Mouse (Mus musculus): Measurements from ENCODE around the gene Vmn1r195. TPM values are rescaled to one million over a fixed set of nuclear protein-coding genes. Genes with fewer than 3 reads are reported as not detected.

Vmn1r195 gene
- total and polyA plus RNA-seq, 2 experiments from 2014 or later: not detected

DNA sequence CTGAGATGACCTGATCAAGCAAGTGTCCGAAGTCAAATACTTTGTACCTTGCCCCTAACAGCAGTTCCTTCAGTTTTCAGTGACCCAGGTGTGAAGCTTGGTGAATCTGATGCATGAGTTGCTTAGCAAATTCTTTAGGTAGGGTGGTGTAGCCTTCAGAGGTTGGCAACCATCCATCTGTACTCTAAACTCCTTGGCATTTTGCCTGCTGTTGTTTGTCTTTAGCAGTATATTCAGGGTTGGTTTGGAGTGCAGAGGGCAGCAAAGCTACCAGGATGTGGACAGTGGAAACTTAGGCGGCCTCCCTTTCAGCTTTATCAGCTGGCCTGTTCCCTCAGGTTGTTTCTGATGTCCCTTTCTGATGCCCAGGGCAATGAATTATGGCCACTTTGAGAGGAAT is 45.0 kb downstream of the Vmn1r195 start:
- Histone ChIP-seq H3K27ac (ENCODE audit: low read depth, low read length) (no peak overlapping the region), H3K36me3 (ENCODE audit: insufficient read depth, low read length) (no peaks in the 10 kb centered on the region), H3K4me2 (ENCODE audit: low read depth, low read length, poor library complexity, severe bottlenecking) (no peak overlapping the region), H3K27me3 (ENCODE audit: insufficient read depth, low read length) (no peaks in the 10 kb centered on the region), H3K9ac (replicated peaks; ENCODE audit: low read length, poor library complexity, severe bottlenecking) (no peak overlapping the region), H3K4me1 (ENCODE audit: insufficient read depth, low read length) (no peaks in the 10 kb centered on the region), H3K9me3 (ENCODE audit: low read length) (no peaks in the 10 kb centered on the region), H3K4me3 (ENCODE audit: low read depth, low read length) (no peak overlapping the region)
- no peak for TF ChIP-seq CTCF (IDR thresholded peaks at IDR 0.05)
- DNase-seq (ENCODE audit: low spot score) (no peak), ATAC-seq (ENCODE audit: low FRiP score) (no peak)
- WGBS: 84% methylated on average over 2 of the region's 2 CpGs

DNA sequence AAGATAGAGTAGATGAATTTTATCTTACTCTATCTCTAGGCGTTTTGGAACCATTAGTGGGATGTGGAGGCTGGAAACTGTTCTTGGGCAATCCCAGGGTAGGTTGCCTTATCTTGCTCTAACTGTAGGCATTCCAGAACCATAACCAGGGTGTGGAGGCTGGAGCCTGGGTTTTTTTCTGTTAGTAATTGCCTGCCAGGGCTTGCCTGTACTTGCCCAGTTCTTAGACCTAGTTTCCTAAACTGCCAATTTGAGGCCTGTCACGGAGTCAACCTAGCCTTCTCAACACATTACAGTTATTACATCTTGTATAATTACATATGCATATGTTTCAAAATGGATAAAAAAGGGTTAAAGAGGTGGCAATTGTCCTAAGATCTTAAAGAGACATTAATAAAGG is 47.0 kb downstream of the Vmn1r195 start:
- Histone ChIP-seq H3K27ac (ENCODE audit: low read depth, low read length) (no peak overlapping the region), H3K9ac (replicated peaks; ENCODE audit: low read length, poor library complexity, severe bottlenecking) (no peak overlapping the region), H3K36me3 (ENCODE audit: insufficient read depth, low read length) (no peaks in the 10 kb centered on the region), H3K9me3 (ENCODE audit: low read length) (no peaks in the 10 kb centered on the region), H3K4me1 (ENCODE audit: insufficient read depth, low read length) (no peaks in the 10 kb centered on the region), H3K4me3 (ENCODE audit: low read depth, low read length) (no peak overlapping the region), H3K27me3 (ENCODE audit: insufficient read depth, low read length) (no peaks in the 10 kb centered on the region), H3K4me2 (ENCODE audit: low read depth, low read length, poor library complexity, severe bottlenecking) (no peak overlapping the region)
- TF ChIP-seq CTCF (IDR thresholded peaks at IDR 0.05): no peak
- ATAC-seq (ENCODE audit: low FRiP score) (no peak), DNase-seq (ENCODE audit: low spot score) (no peak)
- WGBS: 88% methylated on average over 2 of the region's 2 CpGs

DNA sequence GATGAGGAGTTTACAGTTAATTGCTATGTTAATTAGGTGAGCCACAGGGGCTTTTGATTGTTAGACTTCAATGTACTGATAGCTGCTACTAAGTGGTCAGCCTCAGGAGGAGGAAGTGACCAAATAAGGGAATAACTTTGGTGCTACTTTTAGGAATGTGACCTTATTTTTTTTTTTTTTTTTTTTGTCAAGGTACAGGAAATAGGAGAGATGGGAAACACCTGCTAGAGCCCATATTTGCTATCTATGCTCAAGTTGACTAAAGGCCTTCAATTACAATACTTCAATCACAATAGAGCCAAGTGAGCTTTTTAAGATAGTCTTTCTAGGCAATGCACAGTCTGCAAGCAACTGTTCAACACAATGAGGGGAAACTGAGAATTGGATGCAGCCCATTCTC is 49.8 kb downstream of the Vmn1r195 start:
- no peaks in the 10 kb centered on the region for H3K4me1 ChIP-seq (ENCODE audit: insufficient read depth, low read length)
- H3K4me2 ChIP-seq (ENCODE audit: low read depth, low read length, poor library complexity, severe bottlenecking): no peak overlapping the region
- H3K36me3 ChIP-seq (ENCODE audit: insufficient read depth, low read length): no peaks in the 10 kb centered on the region
- no peak overlapping the region for H3K9ac ChIP-seq (replicated peaks; ENCODE audit: low read length, poor library complexity, severe bottlenecking)
- DNase-seq (ENCODE audit: low spot score) (no peak), ATAC-seq (ENCODE audit: low FRiP score) (no peak)
- H3K27me3 ChIP-seq (ENCODE audit: insufficient read depth, low read length): no peaks in the 10 kb centered on the region
- H3K4me3 ChIP-seq (ENCODE audit: low read depth, low read length): no peak overlapping the region
- H3K9me3 ChIP-seq (ENCODE audit: low read length): no peaks in the 10 kb centered on the region
- no peak overlapping the region for H3K27ac ChIP-seq (ENCODE audit: low read depth, low read length)
- TF ChIP-seq CTCF (IDR thresholded peaks at IDR 0.05): no peak

DNA sequence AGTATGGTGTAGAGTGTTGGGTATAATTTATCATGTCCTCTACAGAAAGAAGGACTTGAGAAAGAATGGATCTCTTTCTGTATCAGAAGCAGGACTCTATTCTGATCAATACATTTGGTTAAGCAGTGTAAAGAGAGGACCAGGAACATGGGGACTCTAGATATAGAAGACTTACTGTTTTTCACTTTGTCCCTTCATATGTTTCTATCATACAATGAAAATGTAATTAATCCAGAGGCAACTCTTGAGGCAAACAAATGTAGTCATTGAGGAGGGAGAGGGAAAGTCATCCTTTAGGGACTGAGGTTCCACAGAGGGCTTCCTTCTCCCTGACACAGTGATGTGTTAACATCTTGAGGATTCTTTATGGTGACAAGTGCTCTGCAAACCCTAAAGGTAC is 54.0 kb downstream of the Vmn1r195 start, which contains the start of gene Vmn1r197:
Vmn1r197 (plus strand) TSS at position 301 of the 400 bp plus-strand sequence.
- no peak for DNase-seq (ENCODE audit: low spot score)
- no peaks in the 10 kb centered on the region for H3K4me1 ChIP-seq (ENCODE audit: insufficient read depth, low read length)
- no peak within 1 kb of the TSS for H3K27ac ChIP-seq (ENCODE audit: low read depth, low read length)
- TF ChIP-seq CTCF (IDR thresholded peaks at IDR 0.05): no peak
- no peaks in the 10 kb centered on the region for H3K9me3 ChIP-seq (ENCODE audit: low read length)
- H3K4me3 ChIP-seq (ENCODE audit: low read depth, low read length): no peak within 1 kb of the TSS
- ATAC-seq (ENCODE audit: low FRiP score): no peak
- no peak within 1 kb of the TSS for H3K9ac ChIP-seq (replicated peaks; ENCODE audit: low read length, poor library complexity, severe bottlenecking)
- no peaks in the 10 kb centered on the region for H3K27me3 ChIP-seq (ENCODE audit: insufficient read depth, low read length)
- H3K36me3 ChIP-seq (ENCODE audit: insufficient read depth, low read length): no peaks in the 10 kb centered on the region
- no peak within 1 kb of the TSS for H3K4me2 ChIP-seq (ENCODE audit: low read depth, low read length, poor library complexity, severe bottlenecking)

Other genes with a start within 250 kb of the Vmn1r195 start
- gene Hist1h2ah, start 235.0 kb upstream of the Vmn1r195 start, total RNA-seq (2014; rRNA removed): 4.5 and 62.6 TPM in 2 replicates
- gene Hist1h2ah, start 235.0 kb upstream of the Vmn1r195 start, polyA plus RNA-seq (2015; fragmentation: Nextera tagmentation; extraction: Ambion mirVana): 6.9 TPM in 1 of 2 replicates, not detected in the other
- gene Hist1h2bk, start 234.7 kb upstream of the Vmn1r195 start, total RNA-seq (2014; rRNA removed): 112 and 321 TPM in 2 replicates
- gene Hist1h2bk, start 234.7 kb upstream of the Vmn1r195 start, polyA plus RNA-seq (2015; fragmentation: Nextera tagmentation; extraction: Ambion mirVana): not detected in 2 replicates
- gene Hist1h4i, start 229.2 kb upstream of the Vmn1r195 start, total RNA-seq (2014; rRNA removed): 10.0 and 19.2 TPM in 2 replicates
- 2.2 and 2.5 TPM in 2 replicates for gene Hist1h4i, start 229.2 kb upstream of the Vmn1r195 start, polyA plus RNA-seq (2015; fragmentation: Nextera tagmentation; extraction: Ambion mirVana)
- 84.2 and 252 TPM in 2 replicates for gene Hist1h2ag, start 227.6 kb upstream of the Vmn1r195 start, total RNA-seq (2014; rRNA removed)
- 2.5 TPM in 1 of 2 replicates, not detected in the other for gene Hist1h2ag, start 227.6 kb upstream of the Vmn1r195 start, polyA plus RNA-seq (2015; fragmentation: Nextera tagmentation; extraction: Ambion mirVana)
- gene Hist1h2bj, start 227.3 kb upstream of the Vmn1r195 start, total RNA-seq (2014; rRNA removed): 161 and 335 TPM in 2 replicates
- gene Hist1h2bj, start 227.3 kb upstream of the Vmn1r195 start, polyA plus RNA-seq (2015; fragmentation: Nextera tagmentation; extraction: Ambion mirVana): 2.7 and 3.2 TPM in 2 replicates
- not detected in 2 replicates for gene Vmn1r188, start 186.1 kb upstream of the Vmn1r195 start, total RNA-seq (2014; rRNA removed)
- not detected in 2 replicates for gene Vmn1r188, start 186.1 kb upstream of the Vmn1r195 start, polyA plus RNA-seq (2015; fragmentation: Nextera tagmentation; extraction: Ambion mirVana)
- gene Vmn1r189, start 164.7 kb upstream of the Vmn1r195 start, total RNA-seq (2014; rRNA removed): not detected in 2 replicates
- not detected in 2 replicates for gene Vmn1r189, start 164.7 kb upstream of the Vmn1r195 start, polyA plus RNA-seq (2015; fragmentation: Nextera tagmentation; extraction: Ambion mirVana)
- not detected in 2 replicates for gene Vmn1r191, start 86.6 kb upstream of the Vmn1r195 start, total RNA-seq (2014; rRNA removed)
- not detected in 2 replicates for gene Vmn1r191, start 86.6 kb upstream of the Vmn1r195 start, polyA plus RNA-seq (2015; fragmentation: Nextera tagmentation; extraction: Ambion mirVana)
- not detected in 2 replicates for gene Vmn1r192, start 79.4 kb upstream of the Vmn1r195 start, total RNA-seq (2014; rRNA removed)
- gene Vmn1r192, start 79.4 kb upstream of the Vmn1r195 start, polyA plus RNA-seq (2015; fragmentation: Nextera tagmentation; extraction: Ambion mirVana): not detected in 2 replicates
- not detected in 2 replicates for gene Vmn1r193, start 47.4 kb upstream of the Vmn1r195 start, total RNA-seq (2014; rRNA removed)
- gene Vmn1r193, start 47.4 kb upstream of the Vmn1r195 start, polyA plus RNA-seq (2015; fragmentation: Nextera tagmentation; extraction: Ambion mirVana): not detected in 2 replicates
- not detected in 2 replicates for gene Vmn1r194, start 26.3 kb upstream of the Vmn1r195 start, total RNA-seq (2014; rRNA removed)
- gene Vmn1r194, start 26.3 kb upstream of the Vmn1r195 start, polyA plus RNA-seq (2015; fragmentation: Nextera tagmentation; extraction: Ambion mirVana): not detected in 2 replicates
- not detected in 2 replicates for gene Vmn1r196, start 19.4 kb downstream of the Vmn1r195 start, total RNA-seq (2014; rRNA removed)
- not detected in 2 replicates for gene Vmn1r196, start 19.4 kb downstream of the Vmn1r195 start, polyA plus RNA-seq (2015; fragmentation: Nextera tagmentation; extraction: Ambion mirVana)
- gene Vmn1r197, start 54.1 kb downstream of the Vmn1r195 start, total RNA-seq (2014; rRNA removed): not detected in 2 replicates
- gene Vmn1r197, start 54.1 kb downstream of the Vmn1r195 start, polyA plus RNA-seq (2015; fragmentation: Nextera tagmentation; extraction: Ambion mirVana): not detected in 2 replicates
- not detected in 2 replicates for gene Vmn1r198, start 79.8 kb downstream of the Vmn1r195 start, total RNA-seq (2014; rRNA removed)
- not detected in 2 replicates for gene Vmn1r198, start 79.8 kb downstream of the Vmn1r195 start, polyA plus RNA-seq (2015; fragmentation: Nextera tagmentation; extraction: Ambion mirVana)
- gene Vmn1r199, start 109.3 kb downstream of the Vmn1r195 start, total RNA-seq (2014; rRNA removed): not detected in 2 replicates
- not detected in 2 replicates for gene Vmn1r199, start 109.3 kb downstream of the Vmn1r195 start, polyA plus RNA-seq (2015; fragmentation: Nextera tagmentation; extraction: Ambion mirVana)
- not detected in 2 replicates for gene Vmn1r200, start 119.9 kb downstream of the Vmn1r195 start, total RNA-seq (2014; rRNA removed)
- gene Vmn1r200, start 119.9 kb downstream of the Vmn1r195 start, polyA plus RNA-seq (2015; fragmentation: Nextera tagmentation; extraction: Ambion mirVana): not detected in 2 replicates
- not detected in 2 replicates for gene Vmn1r201, start 201.4 kb downstream of the Vmn1r195 start, total RNA-seq (2014; rRNA removed)
- gene Vmn1r201, start 201.4 kb downstream of the Vmn1r195 start, polyA plus RNA-seq (2015; fragmentation: Nextera tagmentation; extraction: Ambion mirVana): not detected in 2 replicates
- not detected in 2 replicates for gene Vmn1r202, start 234.9 kb downstream of the Vmn1r195 start, total RNA-seq (2014; rRNA removed)
- gene Vmn1r202, start 234.9 kb downstream of the Vmn1r195 start, polyA plus RNA-seq (2015; fragmentation: Nextera tagmentation; extraction: Ambion mirVana): not detected in 2 replicates
- not detected in 2 replicates for gene Vmn1r203, start 247.6 kb downstream of the Vmn1r195 start, total RNA-seq (2014; rRNA removed)
- not detected in 2 replicates for gene Vmn1r203, start 247.6 kb downstream of the Vmn1r195 start, polyA plus RNA-seq (2015; fragmentation: Nextera tagmentation; extraction: Ambion mirVana)